Mouse (Mus musculus) brain, embryonic 14.5 days (tissue): Measurements from ENCODE around the gene Tbc1d22a. TPM values are rescaled to one million over a fixed set of nuclear protein-coding genes. Genes with fewer than 3 reads are reported as not detected.
A peak's percentile ranks its signal among the peaks of the same experiment; 100 is the strongest.

Source experiments
- DNase-seq: peaks from one replicate; pipeline ENCODE4 v3.0.0-alpha.2; 2011; ENCODE audit warnings: low read depth
- CTCF ChIP-seq: fragments of 200-500 bp; IDR thresholded peaks from 2 replicates; pipeline ENCODE4 v1.5.1; 2012; ENCODE audit warnings: inconsistent platforms, mild to moderate bottlenecking, moderate library complexity, borderline replicate concordance; ENCODE audit not compliant: insufficient read depth, insufficient read length; ENCODE audit errors: extremely low read depth
- POLR2A ChIP-seq: fragments of 200-500 bp; IDR thresholded peaks from 2 replicates; pipeline ENCODE4 v1.6.1; 2012; ENCODE audit warnings: mild to moderate bottlenecking, inconsistent platforms, borderline replicate concordance; ENCODE audit not compliant: poor library complexity, insufficient read depth, insufficient read length, severe bottlenecking; ENCODE audit errors: extremely low read depth
- polyA plus RNA-seq: library from polyadenylated mRNA; depleted of rRNA; stranded (reverse); fragments of >200 nt; gene quantifications from 2 replicates; pipeline ENCODE4 v1.2.3, GENCODE M21; 2012

Gene Tbc1d22a
- polyA plus RNA-seq, 1 experiment: 16.8 TPM

DNA sequence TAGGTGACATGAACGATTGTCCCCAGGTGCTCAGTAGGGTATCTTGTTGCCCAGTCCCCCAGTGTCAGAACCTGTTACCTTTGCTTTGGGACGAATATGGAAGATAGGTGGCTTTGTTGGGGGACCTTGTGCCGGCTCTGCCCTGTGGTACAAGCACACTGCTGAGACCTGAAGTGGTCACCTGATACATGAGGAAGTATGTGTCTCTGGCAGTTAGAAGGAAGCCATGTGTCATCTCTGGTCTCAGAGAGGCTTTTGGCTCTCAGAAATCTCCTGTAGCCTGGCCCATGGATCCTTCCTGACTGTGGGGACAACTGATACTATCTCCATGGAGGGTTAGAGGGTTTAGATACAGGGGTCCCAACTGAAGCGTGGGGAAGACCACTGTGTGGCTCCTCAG, 281.9 kb downstream of the Tbc1d22a start:
- no peak for DNase-seq
- TF ChIP-seq CTCF: no peak
- TF ChIP-seq POLR2A: no peak

DNA sequence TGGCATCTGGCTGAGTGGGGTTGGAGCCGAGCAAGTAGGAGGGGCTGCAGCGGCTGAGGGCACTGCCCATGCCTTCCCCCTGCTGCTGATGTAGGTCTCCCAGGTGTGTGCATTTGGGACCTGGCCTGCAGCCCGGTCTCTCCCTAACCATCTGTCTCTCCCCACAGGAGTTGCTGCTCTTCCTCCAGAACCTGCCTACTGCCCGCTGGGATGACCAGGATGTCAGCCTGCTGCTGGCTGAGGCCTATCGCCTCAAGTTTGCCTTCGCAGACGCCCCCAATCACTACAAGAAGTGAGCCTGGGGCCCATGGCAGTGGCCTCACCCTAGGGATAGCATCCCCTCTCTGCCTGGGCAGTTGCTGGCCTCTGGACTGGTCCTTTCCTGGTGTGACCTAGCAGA, 282.4 kb downstream of the Tbc1d22a start:
- DNase-seq: no peak
- no peak for TF ChIP-seq CTCF
- TF ChIP-seq POLR2A: no peak

DNA sequence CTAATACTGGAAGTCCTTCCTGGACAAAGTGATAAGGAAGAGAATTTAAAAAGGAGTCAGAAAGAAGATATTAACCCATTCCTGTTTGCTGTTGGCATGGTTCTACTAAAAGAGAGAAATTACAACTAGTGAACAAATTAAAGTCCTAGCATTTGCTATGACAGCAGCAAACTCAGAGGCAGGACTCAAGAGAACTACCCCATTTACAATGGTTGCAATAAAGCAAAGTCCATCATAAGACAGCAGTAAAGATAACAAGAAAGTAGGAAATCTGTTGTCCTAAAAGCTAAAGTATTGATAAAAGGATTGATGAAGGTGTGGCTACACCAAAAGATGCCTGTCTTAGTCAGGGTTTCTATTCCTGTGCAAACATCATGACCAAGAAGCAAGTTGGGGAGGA, 286.3 kb downstream of the Tbc1d22a start:
- TF ChIP-seq POLR2A (no peak), CTCF (no peak)
- DNase-seq: no peak

DNA sequence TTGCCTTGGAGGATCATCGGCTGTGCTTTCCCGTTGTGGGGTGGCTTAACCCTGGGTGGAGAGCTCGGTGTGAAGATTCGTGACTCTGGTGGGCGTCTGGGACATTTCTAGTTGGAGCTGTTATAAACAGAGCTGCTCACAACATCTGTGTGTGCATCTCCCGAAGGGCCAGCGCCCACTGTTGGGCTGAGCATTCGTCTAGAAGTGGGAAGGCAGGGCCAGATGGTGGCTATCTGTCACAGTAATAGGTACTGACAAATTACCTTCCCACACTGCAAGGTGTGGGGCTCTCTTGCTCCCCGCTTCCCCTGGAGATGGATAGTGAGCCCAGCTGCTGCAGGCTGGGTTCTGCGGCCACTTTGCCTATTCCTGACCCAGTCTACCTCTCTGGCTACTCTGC, 289.2 kb downstream of the Tbc1d22a start:
- TF ChIP-seq CTCF: no peak
- TF ChIP-seq POLR2A: no peak
- DNase-seq: peak; percentile 25

DNA sequence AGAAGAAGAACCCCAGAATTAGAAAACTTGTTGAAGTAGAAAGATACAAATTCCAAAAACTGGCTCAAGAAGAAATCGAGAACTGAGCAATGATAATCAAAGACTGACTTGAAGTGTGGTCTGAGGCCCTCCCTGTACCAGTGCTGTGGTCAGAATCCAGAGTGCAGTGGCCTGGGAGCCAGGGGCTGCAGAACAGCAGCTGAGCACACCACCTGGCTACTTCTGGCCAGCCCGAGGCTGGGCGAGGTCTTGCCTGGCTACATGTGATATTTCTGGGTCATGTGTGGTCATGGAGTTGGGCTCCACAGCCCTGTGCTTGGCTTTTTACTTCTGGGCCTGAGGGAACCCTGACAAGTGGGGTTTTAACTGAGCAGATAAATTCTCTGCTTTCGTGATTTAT, 292.4 kb downstream of the Tbc1d22a start:
- DNase-seq: no peak
- TF ChIP-seq POLR2A (no peak), CTCF (no peak)

DNA sequence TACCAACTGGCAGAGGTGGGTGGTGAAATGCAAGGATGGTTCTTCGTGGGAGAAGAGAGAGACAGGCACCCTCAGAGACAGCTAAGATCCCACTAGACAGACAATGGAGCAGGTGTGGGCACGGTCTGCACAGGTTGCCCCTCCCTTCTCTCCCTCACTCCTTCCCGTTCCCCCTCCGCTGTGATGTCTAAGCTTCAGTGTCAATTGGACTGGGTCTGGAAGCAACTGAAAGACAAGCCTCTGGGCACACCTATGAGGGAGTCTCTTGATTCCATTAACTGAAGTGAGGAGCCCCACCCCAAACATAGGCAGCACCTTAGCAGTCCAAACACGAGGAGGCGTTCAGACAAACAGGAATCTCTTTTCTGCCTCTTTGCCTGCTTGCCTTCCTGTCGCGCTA, 293.3 kb downstream of the Tbc1d22a start:
- no peak for DNase-seq
- TF ChIP-seq CTCF (no peak), POLR2A (no peak)

DNA sequence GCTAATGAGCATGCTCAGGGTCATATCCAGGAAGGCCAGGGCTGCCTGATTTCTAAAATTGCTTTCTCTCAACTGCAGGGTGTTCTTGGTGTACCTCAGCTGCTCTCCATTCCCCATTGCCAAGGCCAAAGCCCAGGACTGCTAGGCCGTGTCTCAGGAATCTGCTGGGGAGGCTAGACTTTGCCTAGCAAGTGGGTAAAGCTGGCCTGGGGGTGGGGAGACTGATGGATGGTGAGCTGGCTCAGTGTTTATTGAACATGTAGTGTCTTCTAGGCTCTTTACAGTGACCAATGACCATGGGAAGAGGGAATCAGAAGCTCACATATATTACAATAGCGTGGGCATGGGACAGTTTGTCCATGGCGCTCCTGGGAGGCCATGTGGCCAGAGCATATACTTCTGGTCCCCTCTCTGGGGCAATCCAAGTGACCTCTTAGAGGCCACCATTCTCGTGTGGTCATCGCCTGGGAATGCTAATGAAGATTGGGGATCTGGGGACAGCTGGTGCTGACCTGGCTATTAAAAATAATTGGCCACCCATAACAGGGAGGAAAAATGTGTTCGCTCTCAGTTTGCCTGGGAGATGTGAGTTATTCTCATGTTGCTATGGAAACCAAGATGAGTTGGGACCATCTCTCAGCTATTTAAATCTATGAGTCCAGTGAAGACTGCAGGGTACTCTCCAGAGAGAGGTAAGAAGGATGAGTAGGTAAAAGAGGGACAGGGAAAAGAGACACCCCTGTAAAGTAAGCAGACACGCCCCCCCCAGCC, 294.3 kb downstream of the Tbc1d22a start:
- TF ChIP-seq CTCF: no peak
- no peak for TF ChIP-seq POLR2A
- peak; percentile 54 for DNase-seq

DNA sequence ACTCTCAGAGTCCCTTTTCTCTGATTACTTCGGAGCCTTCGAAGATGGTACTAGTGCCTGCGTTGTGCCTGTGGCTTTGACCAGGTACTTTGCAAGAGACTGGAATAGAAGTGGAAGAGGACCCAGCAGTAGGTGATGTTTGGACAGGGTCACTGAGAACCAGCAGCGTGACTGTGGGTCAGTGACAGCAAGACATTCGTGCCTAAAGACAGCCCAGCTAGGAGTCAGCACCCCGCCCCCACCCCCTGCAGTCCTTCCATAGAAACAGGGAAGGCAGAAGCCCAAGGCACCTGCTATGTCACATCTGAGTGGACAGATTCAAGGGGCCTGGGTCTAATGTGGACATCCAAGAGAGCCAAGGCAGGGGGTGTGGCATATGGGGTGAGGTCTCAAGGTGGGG, 295.3 kb downstream of the Tbc1d22a start:
- TF ChIP-seq CTCF (no peak), POLR2A (no peak)
- DNase-seq: no peak

DNA sequence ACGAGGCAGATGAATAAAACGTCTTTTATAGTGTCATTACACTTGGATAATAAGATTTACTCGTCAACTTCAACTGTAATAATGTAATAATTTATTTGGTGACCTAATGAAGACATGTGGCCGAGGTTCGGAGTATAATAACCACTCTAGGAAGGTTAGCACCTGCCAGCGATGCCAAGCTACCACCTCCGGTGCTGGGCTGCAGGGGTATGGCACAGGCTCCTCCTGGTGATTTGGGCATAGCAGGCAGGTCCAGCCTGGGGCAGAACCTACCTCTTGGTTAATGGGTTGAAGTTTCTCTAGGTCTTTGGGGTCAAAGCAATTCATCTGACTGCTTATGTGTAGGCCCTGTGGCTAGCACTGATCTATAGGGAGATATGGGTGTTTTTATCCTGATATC, 296.9 kb downstream of the Tbc1d22a start:
- no peak for TF ChIP-seq CTCF
- no peak for TF ChIP-seq POLR2A
- DNase-seq: no peak

DNA sequence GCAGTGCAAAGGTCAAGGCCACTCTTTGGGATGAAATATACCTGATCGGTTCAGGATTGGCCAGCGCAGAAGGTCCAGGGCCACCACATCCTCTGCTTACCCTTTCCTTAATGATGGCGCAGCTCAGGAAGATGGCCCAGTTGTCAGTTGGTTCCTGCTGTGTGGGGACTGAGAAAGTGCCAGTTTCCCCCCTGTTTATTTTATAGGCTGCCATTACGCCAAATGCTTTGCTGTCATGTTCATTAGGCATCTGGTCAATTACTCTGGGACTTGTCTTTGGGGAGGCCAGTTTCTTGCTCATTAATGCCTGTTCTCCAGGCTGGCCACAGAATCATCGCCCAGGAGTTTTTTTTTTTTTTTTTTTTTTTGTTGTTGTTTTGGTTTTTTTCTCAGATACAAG, 299.1 kb downstream of the Tbc1d22a start:
- DNase-seq: peak; percentile 30
- TF ChIP-seq CTCF (no peak), POLR2A (no peak)

DNA sequence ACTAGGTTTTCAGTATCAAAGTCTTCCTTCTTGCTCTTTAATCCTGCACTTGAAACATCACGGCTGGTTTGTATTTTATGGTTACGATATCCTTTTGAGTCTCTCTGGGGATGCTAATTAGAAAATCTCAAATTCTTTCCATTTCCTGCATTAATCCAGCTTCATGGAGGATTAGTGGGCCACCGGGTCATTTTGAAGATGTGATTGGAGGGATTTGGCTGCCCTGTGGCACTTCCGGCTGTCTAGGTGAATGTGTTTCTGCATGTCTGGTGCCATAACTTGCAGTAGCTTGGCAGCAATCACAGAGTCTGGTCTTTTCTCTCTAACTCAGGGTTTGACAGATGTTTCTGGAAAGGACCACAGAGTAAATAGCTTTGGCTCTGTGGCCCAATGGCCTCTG, 305.9 kb downstream of the Tbc1d22a start:
- no peak for DNase-seq
- TF ChIP-seq CTCF (no peak), POLR2A (no peak)

DNA sequence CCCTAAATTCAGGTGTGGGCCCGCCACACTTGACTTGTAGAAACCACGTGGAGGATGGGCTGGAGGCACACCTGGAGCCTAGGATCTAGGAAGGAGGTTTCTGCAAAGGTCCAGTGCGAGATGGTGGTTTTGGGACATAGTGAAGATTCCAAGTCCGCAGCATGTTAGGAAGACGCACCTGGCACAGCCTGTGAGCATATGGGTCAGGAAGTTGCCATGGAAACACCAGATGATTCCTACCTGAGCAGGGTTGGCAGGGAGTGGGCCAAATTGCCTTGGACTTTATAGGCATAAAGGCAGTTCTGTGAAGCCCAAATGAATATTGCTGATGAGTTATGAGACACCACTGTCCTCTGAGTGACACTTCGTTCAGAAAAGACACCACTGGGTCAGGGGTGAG, 321.1 kb downstream of the Tbc1d22a start:
- no peak for TF ChIP-seq CTCF
- no peak for TF ChIP-seq POLR2A
- DNase-seq: no peak
